Mouse (Mus musculus) neural tube, embryonic 13.5 days (tissue): Measurements from ENCODE around the gene Cdk14. TPM values are rescaled to one million over a fixed set of nuclear protein-coding genes. Genes with fewer than 3 reads are reported as not detected.

Experiments used
- ATAC-seq: fragments of 200-750 bp; cut with Nextera tagmentation; 2 replicates; pipeline ENCODE4 v1.8.0; 2017; ENCODE audit warnings: low read depth, mild to moderate bottlenecking, moderate TSS enrichment, moderate library complexity
- H3K27ac ChIP-seq: fragments of 300-500 bp; sonication (generic); replicated peaks from 2 replicates; pipeline ENCODE4 v1.5.1; 2015; ENCODE audit warnings: moderate library complexity, mild to moderate bottlenecking, inconsistent platforms
- H3K27me3 ChIP-seq: fragments of 300-500 bp; sonication (generic); 2 replicates; pipeline ENCODE4 v1.6.1; 2015; ENCODE audit warnings: mild to moderate bottlenecking, inconsistent platforms
- H3K36me3 ChIP-seq: fragments of 300-500 bp; sonication (generic); 2 replicates; pipeline ENCODE4 v1.6.1; 2015; ENCODE audit warnings: mild to moderate bottlenecking, inconsistent platforms
- H3K4me1 ChIP-seq: fragments of 300-500 bp; sonication (generic); replicated peaks from 2 replicates; pipeline ENCODE4 v1.6.1; 2015; ENCODE audit warnings: inconsistent platforms
- H3K4me2 ChIP-seq: fragments of 300-500 bp; sonication (generic); 2 replicates; pipeline ENCODE4 v1.6.1; 2015; ENCODE audit warnings: inconsistent platforms, mild to moderate bottlenecking, moderate library complexity
- H3K4me3 ChIP-seq: fragments of 300-500 bp; sonication (generic); 2 replicates; pipeline ENCODE4 v1.5.1; 2015; ENCODE audit warnings: mild to moderate bottlenecking, inconsistent platforms
- H3K9ac ChIP-seq: fragments of 300-500 bp; sonication (generic); 2 replicates; pipeline ENCODE4 v1.6.1; 2015; ENCODE audit warnings: moderate library complexity, mild to moderate bottlenecking, inconsistent platforms
- H3K9me3 ChIP-seq: fragments of 300-500 bp; sonication (generic); 2 replicates; pipeline ENCODE4 v1.6.1; 2016; ENCODE audit warnings: inconsistent platforms
- WGBS: fragments of 180-500 bp; shearing (Covaris S2); methylation state at CpG from one replicate; pipeline ENCODE4 v1.1.7; 2015; 5-methylcytosine and 5-hydroxymethylcytosine counted together
- polyA plus RNA-seq: library from polyadenylated mRNA; unstranded; fragments of >200 nt; fragmentation: Nextera tagmentation; extraction: Ambion mirVana; gene quantifications from 2 replicates; pipeline ENCODE4 v1.2.1, GENCODE M21; 2015

Gene Cdk14
- polyA plus RNA-seq = 27.0 and 27.4 TPM in 2 replicates

GRCm38 (mm10) chr5:5419992-5420455, at the start of gene Cdk14:
Cdk14 (minus strand) TSS chr5:5420312.
- Histone ChIP-seq H3K4me2 (no peak within 1 kb of the TSS), H3K9me3 (no peaks in the 10 kb centered on the region), H3K9ac (no peak within 1 kb of the TSS), H3K4me1 (no peaks in the 10 kb centered on the region), H3K27ac (no peak within 1 kb of the TSS), H3K27me3 (no peaks in the 10 kb centered on the region), H3K4me3 (no peak within 1 kb of the TSS), H3K36me3 (no peaks in the 10 kb centered on the region)
- ATAC-seq = no peak
- WGBS = 85% methylated on average over 9 of the region's 9 CpGs

GRCm38 (mm10) chr5:5465256-5465655, 45.1 kb upstream of the Cdk14 start:
- Histone ChIP-seq H3K27me3 (no peaks in the 10 kb centered on the region), H3K36me3 (no peaks in the 10 kb centered on the region), H3K27ac (no peak overlapping the region), H3K9ac (no peak overlapping the region), H3K9me3 (no peaks in the 10 kb centered on the region), H3K4me1 (no peaks in the 10 kb centered on the region), H3K4me2 (no peak overlapping the region), H3K4me3 (no peak overlapping the region)
- no peak for ATAC-seq
- 74% methylated on average over 1 of the region's 1 CpGs for WGBS

GRCm38 (mm10) chr5:5431746-5432438, 11.8 kb upstream of the Cdk14 start:
- Histone ChIP-seq H3K4me3 (no peak overlapping the region), H3K4me1 (peaks cover 5% of the 10 kb centered on the region; the same call in 1 of the 2 replicates), H3K27me3 (no peaks in the 10 kb centered on the region), H3K9ac (no peak overlapping the region), H3K36me3 (no peaks in the 10 kb centered on the region), H3K27ac (no peak overlapping the region), H3K4me2 (peak overlapping the region; percentile 16; the same call in 1 of the 2 replicates), H3K9me3 (no peaks in the 10 kb centered on the region; the same call in 1 of the 2 replicates)
- WGBS = 42% methylated on average over 5 of the region's 5 CpGs
- ATAC-seq = peak; percentile 80

GRCm38 (mm10) chr5:5423723-5424171, 3.6 kb upstream of the Cdk14 start:
- Histone ChIP-seq H3K27me3 (no peaks in the 10 kb centered on the region), H3K4me3 (no peak overlapping the region), H3K36me3 (no peaks in the 10 kb centered on the region), H3K9me3 (no peaks in the 10 kb centered on the region; the same call in 1 of the 2 replicates), H3K27ac (no peak overlapping the region), H3K4me2 (no peak overlapping the region), H3K9ac (no peak overlapping the region), H3K4me1 (no peaks in the 10 kb centered on the region)
- WGBS = 83% methylated on average over 6 of the region's 6 CpGs
- no peak for ATAC-seq

- 96% methylated on average over 4 of the region's 4 CpGs for WGBS
- ATAC-seq = no peak
- H3K36me3 ChIP-seq = no peaks in the 10 kb centered on the region
- H3K4me2 ChIP-seq = no peak overlapping the region
- H3K4me1 ChIP-seq = no peaks in the 10 kb centered on the region
- no peak overlapping the region for H3K9ac ChIP-seq
- H3K4me3 ChIP-seq = no peak overlapping the region
- no peaks in the 10 kb centered on the region for H3K27me3 ChIP-seq
- no peak overlapping the region for H3K27ac ChIP-seq
- H3K9me3 ChIP-seq = no peaks in the 10 kb centered on the region
Measured at GRCm38 (mm10) chr5:5423081-5423480, 3.0 kb upstream of the Cdk14 start.

- Histone ChIP-seq H3K4me3 (no peak overlapping the region), H3K36me3 (no peaks in the 10 kb centered on the region), H3K27ac (no peak overlapping the region), H3K27me3 (no peaks in the 10 kb centered on the region), H3K4me1 (no peaks in the 10 kb centered on the region), H3K4me2 (no peak overlapping the region), H3K9ac (no peak overlapping the region), H3K9me3 (no peaks in the 10 kb centered on the region)
- no peak for ATAC-seq
- WGBS = 91% methylated on average over 2 of the region's 2 CpGs
Measured at GRCm38 (mm10) chr5:5421439-5421838, 1.3 kb upstream of the Cdk14 start.

GRCm38 (mm10) chr5:5419253-5419652, 859 bp downstream of the Cdk14 start:
- Histone ChIP-seq H3K27ac (no peak overlapping the region), H3K4me2 (no peak overlapping the region), H3K9me3 (no peaks in the 10 kb centered on the region), H3K4me1 (no peaks in the 10 kb centered on the region), H3K9ac (no peak overlapping the region), H3K4me3 (no peak overlapping the region), H3K27me3 (no peaks in the 10 kb centered on the region), H3K36me3 (no peaks in the 10 kb centered on the region)
- ATAC-seq = no peak
- 89% methylated on average over 1 of the region's 1 CpGs for WGBS

GRCm38 (mm10) chr5:5414835-5415234, 5.3 kb downstream of the Cdk14 start:
- no peak for ATAC-seq
- H3K27me3 ChIP-seq = no peaks in the 10 kb centered on the region
- H3K4me3 ChIP-seq = no peak overlapping the region
- no peaks in the 10 kb centered on the region for H3K4me1 ChIP-seq
- no peak overlapping the region for H3K9ac ChIP-seq
- H3K36me3 ChIP-seq = no peaks in the 10 kb centered on the region
- no peak overlapping the region for H3K27ac ChIP-seq
- H3K4me2 ChIP-seq = no peak overlapping the region
- no peaks in the 10 kb centered on the region for H3K9me3 ChIP-seq
- 79% methylated on average over 3 of the region's 3 CpGs for WGBS

GRCm38 (mm10) chr5:5411886-5412285, 8.2 kb downstream of the Cdk14 start:
- H3K27me3 ChIP-seq = no peaks in the 10 kb centered on the region
- no peaks in the 10 kb centered on the region for H3K4me1 ChIP-seq
- no peaks in the 10 kb centered on the region for H3K9me3 ChIP-seq
- no peak overlapping the region for H3K9ac ChIP-seq
- no peak overlapping the region for H3K4me3 ChIP-seq
- H3K4me2 ChIP-seq = no peak overlapping the region
- H3K36me3 ChIP-seq = no peaks in the 10 kb centered on the region
- WGBS = 86% methylated on average over 2 of the region's 2 CpGs
- H3K27ac ChIP-seq = no peak overlapping the region
- ATAC-seq = no peak

- 80% methylated on average over 4 of the region's 4 CpGs for WGBS
- ATAC-seq = no peak
- Histone ChIP-seq H3K4me2 (no peak overlapping the region), H3K36me3 (no peaks in the 10 kb centered on the region), H3K9me3 (no peaks in the 10 kb centered on the region), H3K27me3 (no peaks in the 10 kb centered on the region), H3K4me3 (no peak overlapping the region), H3K27ac (no peak overlapping the region), H3K9ac (no peak overlapping the region), H3K4me1 (no peaks in the 10 kb centered on the region)
Measured at GRCm38 (mm10) chr5:5401986-5402385, 18.1 kb downstream of the Cdk14 start.

GRCm38 (mm10) chr5:5392786-5393185, 27.3 kb downstream of the Cdk14 start:
- no peaks in the 10 kb centered on the region for H3K9me3 ChIP-seq
- H3K36me3 ChIP-seq = no peaks in the 10 kb centered on the region
- H3K27me3 ChIP-seq = no peaks in the 10 kb centered on the region
- H3K4me3 ChIP-seq = no peak overlapping the region
- no peak overlapping the region for H3K4me2 ChIP-seq
- no peak for ATAC-seq
- H3K4me1 ChIP-seq = no peaks in the 10 kb centered on the region
- no peak overlapping the region for H3K27ac ChIP-seq
- 49% methylated on average over 3 of the region's 3 CpGs for whole genome bisulfite sequencing
- H3K9ac ChIP-seq = no peak overlapping the region

GRCm38 (mm10) chr5:5380731-5381718, 39.1 kb downstream of the Cdk14 start:
- 4% methylated on average over 23 of the region's 23 CpGs for WGBS
- Histone ChIP-seq H3K27me3 (no peaks in the 10 kb centered on the region), H3K36me3 (no peaks in the 10 kb centered on the region), H3K4me1 (peaks cover 34% of the 10 kb centered on the region), H3K9ac (peak overlapping the region; percentile 95), H3K4me2 (peak overlapping the region; percentile 80), H3K4me3 (peak overlapping the region; percentile 81), H3K9me3 (no peaks in the 10 kb centered on the region), H3K27ac (peak overlapping the region; percentile 93)
- ATAC-seq = no peak; the same call in 1 of the 2 replicates
